Mouse (Mus musculus): Measurements from ENCODE around the gene Naip2.

The Naip2 gene

GRCm38 (mm10) chr13:100107652-100108472, 94.0 kb downstream of the Naip2 start, which contains the start of gene Serf1:
Serf1 (plus strand) TSS chr13:100108012.
- DNase-seq: peak; percentile 78

- peak; percentile 96 for DNase-seq
These were observed 98.1 kb downstream of the Naip2 start, which contains the start of gene Bdp1 for GRCm38 (mm10) chr13:100103748-100104254. Bdp1 (minus strand) TSS chr13:100104070.

- DNase-seq: no peak
These were observed 98.7 kb downstream of the Naip2 start for GRCm38 (mm10) chr13:100103052-100103658.

- no peak for DNase-seq
These were observed 103.1 kb downstream of the Naip2 start for GRCm38 (mm10) chr13:100098808-100099207.

Data from right cerebral cortex, postnatal 14 days (tissue).